ENCODE assay signal across 12 mouse cellular contexts in genomic region chr9:24943830-24944229, GRCm38 (mm10).
DNase-seq lines count a peak whose midpoint lies in the region; ATAC-seq and TF ChIP-seq lines count a peak whose summit lies in the region.
"Had no signal": no experiment of that assay in that cellular context is flagged by ENCODE, and none has a peak within 500 bp of the region (broad histone marks: within the 10 kb centered on the region; RNA-seq: fewer than 3 reads in every experiment).

No protein-coding gene starts in this region.

- H3K27ac ChIP-seq in liver, embryonic 13.5 days = no peak overlapping the region
- no peak overlapping the region for H3K27ac ChIP-seq in liver, embryonic 12.5 days
- H3K27ac ChIP-seq in heart, postnatal 0 days (ENCODE audit: low read depth) = peak overlapping the region; percentile 83
- H3K27ac ChIP-seq: gastrocnemius, adult 2 months; midbrain, embryonic 12.5 days had no signal

- H3K4me1 ChIP-seq in liver, embryonic 13.5 days (replicated peaks) = no peaks in the 10 kb centered on the region
- H3K4me1 ChIP-seq in liver, embryonic 12.5 days = no peaks in the 10 kb centered on the region
- peaks cover 16% of the 10 kb centered on the region for H3K4me1 ChIP-seq in heart, postnatal 0 days (ENCODE audit: control insufficient read depth, insufficient read depth)

- no peak for DNase-seq in liver, embryonic 13.5 days
- peak; percentile 39 for DNase-seq in ZHBTc4 (ENCODE audit: low read depth, low spot score)
- DNase-seq in heart, postnatal 0 days (ENCODE audit: low spot score) = peak; percentile 87
- peak; percentile 21 for DNase-seq in neural tube, embryonic 10.5 days (ENCODE audit: extremely low spot score, low spot score)
- DNase-seq in adrenal gland, postnatal 14 days = no peak
- no peak for DNase-seq in urinary bladder, postnatal 10 days (ENCODE audit: low spot score)
- DNase-seq: gastrocnemius, adult 2 months; left cerebral cortex, postnatal 4 days had no signal

- WGBS in liver, embryonic 13.5 days (ENCODE audit: insufficient replicate concordance) = 30% methylated on average over 6 of the region's 6 CpGs
- 39% methylated on average over 6 of the region's 6 CpGs for WGBS in liver, embryonic 12.5 days (ENCODE audit: insufficient replicate concordance)
- WGBS in heart, postnatal 0 days = 4% methylated on average over 6 of the region's 6 CpGs

- 0 out of 2 replicates have a peak, but pooled peaks have one; percentile 18 for ATAC-seq in liver, embryonic 13.5 days (ENCODE audit: low read depth)
- no peak for ATAC-seq in liver, embryonic 12.5 days
- ATAC-seq in heart, postnatal 0 days (ENCODE audit: insufficient read depth, low read depth) = peak; percentile 91
- ATAC-seq in monocyte, adult 5-6 weeks (replicated peaks; ENCODE audit: insufficient number of reproducible peaks, low FRiP score, low TSS enrichment, poor library complexity, severe bottlenecking) = no peak

- H3K4me2 ChIP-seq in liver, embryonic 13.5 days = no peak overlapping the region
- no peak overlapping the region for H3K4me2 ChIP-seq in liver, embryonic 12.5 days
- H3K4me2 ChIP-seq in heart, postnatal 0 days (ENCODE audit: low read depth, low read length) = peak overlapping the region; percentile 22; the same call in 1 of the 2 replicates
- H3K4me2 ChIP-seq: midbrain, embryonic 12.5 days had no signal

- no peaks in the 10 kb centered on the region for H3K36me3 ChIP-seq in liver, embryonic 13.5 days
- H3K36me3 ChIP-seq in liver, embryonic 12.5 days = no peaks in the 10 kb centered on the region
- H3K36me3 ChIP-seq in heart, postnatal 0 days (replicated peaks; ENCODE audit: control insufficient read depth, insufficient read depth, low read length) = no peaks in the 10 kb centered on the region
- H3K36me3 ChIP-seq: G1E; midbrain, embryonic 12.5 days had no signal

- no peak for TF ChIP-seq EP300 in heart, postnatal 0 days (IDR thresholded peaks at IDR 0.05; ENCODE audit: low read depth)

- no peaks in the 10 kb centered on the region for H3K9me3 ChIP-seq in liver, embryonic 13.5 days (replicated peaks)
- H3K9me3 ChIP-seq in liver, embryonic 12.5 days (replicated peaks) = no peaks in the 10 kb centered on the region
- H3K9me3 ChIP-seq in heart, postnatal 0 days (replicated peaks; ENCODE audit: control insufficient read depth, low read length) = no peaks in the 10 kb centered on the region
- H3K9me3 ChIP-seq: G1E; midbrain, embryonic 12.5 days had no signal

- H3K9ac ChIP-seq in liver, embryonic 13.5 days = no peak overlapping the region
- no peak overlapping the region for H3K9ac ChIP-seq in liver, embryonic 12.5 days
- H3K9ac ChIP-seq in heart, postnatal 0 days (replicated peaks; ENCODE audit: low read depth, low read length) = no peak overlapping the region; the same call in 1 of the 2 replicates
- H3K9ac ChIP-seq: midbrain, embryonic 12.5 days had no signal

- H3K27me3 ChIP-seq in liver, embryonic 13.5 days = no peaks in the 10 kb centered on the region
- no peaks in the 10 kb centered on the region for H3K27me3 ChIP-seq in liver, embryonic 12.5 days (replicated peaks)
- H3K27me3 ChIP-seq in heart, postnatal 0 days (ENCODE audit: control insufficient read depth, insufficient read depth, low read length) = no peaks in the 10 kb centered on the region
- H3K27me3 ChIP-seq: midbrain, embryonic 12.5 days had no signal

- TF ChIP-seq CTCF in heart, postnatal 0 days (IDR thresholded peaks at IDR 0.05; ENCODE audit: low read depth) = no peak

- H3K4me3 ChIP-seq in liver, embryonic 13.5 days (replicated peaks) = no peak overlapping the region
- no peak overlapping the region for H3K4me3 ChIP-seq in liver, embryonic 12.5 days
- no peak overlapping the region for H3K4me3 ChIP-seq in heart, postnatal 0 days (ENCODE audit: low read depth, low read length)
- H3K4me3 ChIP-seq: gastrocnemius, adult 2 months; midbrain, embryonic 12.5 days had no signal

Comparison
In these comparisons a context has a peak if more than half of its experiments do, and no peak if none do; other contexts are left out.
1. ATAC-seq: peak in liver, embryonic 13.5 days (single experiment) and heart, postnatal 0 days (single experiment); none in liver, embryonic 12.5 days (single experiment) and monocyte, adult 5-6 weeks (single experiment).
2. DNase-seq: peak in ZHBTc4 (single experiment), heart, postnatal 0 days (single experiment) and neural tube, embryonic 10.5 days (single experiment); none in liver, embryonic 13.5 days (single experiment), adrenal gland, postnatal 14 days (single experiment) and urinary bladder, postnatal 10 days (single experiment).